Mouse (Mus musculus): ENCODE results near the gene Olfr1132. TPM values are rescaled to one million over a fixed set of nuclear protein-coding genes. Genes with fewer than 3 reads are reported as not detected.

Olfr1132 gene
- polyA plus RNA-seq, 1 experiment: not detected

Other genes with a start within 250 kb of the Olfr1132 start
- not detected in 2 replicates for gene Olfr1123, start 220.9 kb downstream of the Olfr1132 start, polyA plus RNA-seq (2011; ENCODE audit: insufficient read depth, insufficient read length, low read depth, missing spikeins)
- not detected in 2 replicates for gene Olfr1124, start 207.3 kb downstream of the Olfr1132 start, polyA plus RNA-seq (2011; ENCODE audit: insufficient read depth, insufficient read length, low read depth, missing spikeins)
- gene Olfr1126, start 183.6 kb downstream of the Olfr1132 start, polyA plus RNA-seq (2011; ENCODE audit: insufficient read depth, insufficient read length, low read depth, missing spikeins): not detected in 2 replicates
- gene Pramel7, start 140.4 kb downstream of the Olfr1132 start, polyA plus RNA-seq (2011; ENCODE audit: insufficient read depth, insufficient read length, low read depth, missing spikeins): not detected in 2 replicates
- 0.76 and 1.4 TPM in 2 replicates for gene Pramel6, start 131.0 kb downstream of the Olfr1132 start, polyA plus RNA-seq (2011; ENCODE audit: insufficient read depth, insufficient read length, low read depth, missing spikeins)
- gene Olfr153, start 105.7 kb downstream of the Olfr1132 start, polyA plus RNA-seq (2011; ENCODE audit: insufficient read depth, insufficient read length, low read depth, missing spikeins): not detected in 2 replicates
- not detected in 2 replicates for gene Olfr1128, start 92.0 kb downstream of the Olfr1132 start, polyA plus RNA-seq (2011; ENCODE audit: insufficient read depth, insufficient read length, low read depth, missing spikeins)
- not detected in 2 replicates for gene Olfr1129, start 63.6 kb downstream of the Olfr1132 start, polyA plus RNA-seq (2011; ENCODE audit: insufficient read depth, insufficient read length, low read depth, missing spikeins)
- gene Olfr1130, start 31.3 kb downstream of the Olfr1132 start, polyA plus RNA-seq (2011; ENCODE audit: insufficient read depth, insufficient read length, low read depth, missing spikeins): not detected in 2 replicates
- gene Olfr1131, start 10.4 kb downstream of the Olfr1132 start, polyA plus RNA-seq (2011; ENCODE audit: insufficient read depth, insufficient read length, low read depth, missing spikeins): not detected in 2 replicates
- not detected in 2 replicates for gene Olfr1133, start 9.8 kb upstream of the Olfr1132 start, polyA plus RNA-seq (2011; ENCODE audit: insufficient read depth, insufficient read length, low read depth, missing spikeins)
- not detected in 2 replicates for gene Olfr1134, start 20.9 kb upstream of the Olfr1132 start, polyA plus RNA-seq (2011; ENCODE audit: insufficient read depth, insufficient read length, low read depth, missing spikeins)
- gene Olfr1135, start 36.1 kb upstream of the Olfr1132 start, polyA plus RNA-seq (2011; ENCODE audit: insufficient read depth, insufficient read length, low read depth, missing spikeins): not detected in 2 replicates
- not detected in 2 replicates for gene Olfr1136, start 56.4 kb upstream of the Olfr1132 start, polyA plus RNA-seq (2011; ENCODE audit: insufficient read depth, insufficient read length, low read depth, missing spikeins)
- not detected in 2 replicates for gene Olfr1137, start 75.6 kb upstream of the Olfr1132 start, polyA plus RNA-seq (2011; ENCODE audit: insufficient read depth, insufficient read length, low read depth, missing spikeins)
- not detected in 2 replicates for gene Olfr1138, start 102.4 kb upstream of the Olfr1132 start, polyA plus RNA-seq (2011; ENCODE audit: insufficient read depth, insufficient read length, low read depth, missing spikeins)
- not detected in 2 replicates for gene Olfr1140, start 106.2 kb upstream of the Olfr1132 start, polyA plus RNA-seq (2011; ENCODE audit: insufficient read depth, insufficient read length, low read depth, missing spikeins)
- not detected in 2 replicates for gene Olfr1141, start 116.5 kb upstream of the Olfr1132 start, polyA plus RNA-seq (2011; ENCODE audit: insufficient read depth, insufficient read length, low read depth, missing spikeins)
- not detected in 2 replicates for gene Olfr152, start 141.9 kb upstream of the Olfr1132 start, polyA plus RNA-seq (2011; ENCODE audit: insufficient read depth, insufficient read length, low read depth, missing spikeins)
- not detected in 2 replicates for gene Olfr1143, start 163.1 kb upstream of the Olfr1132 start, polyA plus RNA-seq (2011; ENCODE audit: insufficient read depth, insufficient read length, low read depth, missing spikeins)
- not detected in 2 replicates for gene Olfr1145, start 172.3 kb upstream of the Olfr1132 start, polyA plus RNA-seq (2011; ENCODE audit: insufficient read depth, insufficient read length, low read depth, missing spikeins)
- not detected in 2 replicates for gene Olfr1148, start 193.0 kb upstream of the Olfr1132 start, polyA plus RNA-seq (2011; ENCODE audit: insufficient read depth, insufficient read length, low read depth, missing spikeins)
- gene Olfr1150-ps1, start 206.5 kb upstream of the Olfr1132 start, polyA plus RNA-seq (2011; ENCODE audit: insufficient read depth, insufficient read length, low read depth, missing spikeins): not detected in 2 replicates
- not detected in 2 replicates for gene Olfr1151, start 218.3 kb upstream of the Olfr1132 start, polyA plus RNA-seq (2011; ENCODE audit: insufficient read depth, insufficient read length, low read depth, missing spikeins)
- not detected in 2 replicates for gene Olfr1152, start 229.0 kb upstream of the Olfr1132 start, polyA plus RNA-seq (2011; ENCODE audit: insufficient read depth, insufficient read length, low read depth, missing spikeins)